Mouse (Mus musculus) ES-E14 (cell line): ENCODE data around the gene Dync2li1.

Source experiments
- CHD2 ChIP-seq: IDR thresholded peaks from 2 replicates; pipeline ENCODE4 v1.6.1; 2014; ENCODE audit warnings: mild to moderate bottlenecking, low read depth, low read length, inconsistent platforms
- MAFK ChIP-seq: IDR thresholded peaks from 2 replicates; pipeline ENCODE4 v1.6.1; 2014; ENCODE audit warnings: mild to moderate bottlenecking, low read depth, low read length, inconsistent platforms; ENCODE audit not compliant: insufficient read depth
- ZC3H11A ChIP-seq: IDR thresholded peaks from 2 replicates; pipeline ENCODE4 v1.6.1; 2012; ENCODE audit warnings: low read depth, mild to moderate bottlenecking, inconsistent platforms, low read length, borderline replicate concordance
- ZNF384 ChIP-seq: IDR thresholded peaks from 2 replicates; pipeline ENCODE4 v1.6.1; 2012; ENCODE audit warnings: low read depth, low read length, inconsistent platforms

GRCm38 (mm10) chr17:84622873-84623272 is 3.4 kb upstream of the Dync2li1 start:
- TF ChIP-seq MAFK (no peak), ZC3H11A (no peak), CHD2 (no peak), ZNF384 (no peak)
